Mouse (Mus musculus): ENCODE measurements around the gene Elmo3.

- TF ChIP-seq EP300 (optimal IDR thresholded peaks at IDR 0.05), result no peak
- TF ChIP-seq CTCF (IDR thresholded peaks at IDR 0.05; ENCODE audit: low read depth), result no peak
Measured at GRCm38 (mm10) chr8:105298351-105299252, 6.8 kb upstream of the Elmo3 start.

All from stomach, postnatal 0 days (tissue).